Mouse (Mus musculus) hindlimb bud, embryonic 11.5 days (tissue): ENCODE measurements around the gene Prx.

ENCODE experiments used
- DNase-seq: peaks from one replicate; pipeline ENCODE4 v3.0.0-alpha.2; 2012; ENCODE audit warnings: low read depth, low spot score; ENCODE audit errors: extremely low spot score

Prx gene

DNA sequence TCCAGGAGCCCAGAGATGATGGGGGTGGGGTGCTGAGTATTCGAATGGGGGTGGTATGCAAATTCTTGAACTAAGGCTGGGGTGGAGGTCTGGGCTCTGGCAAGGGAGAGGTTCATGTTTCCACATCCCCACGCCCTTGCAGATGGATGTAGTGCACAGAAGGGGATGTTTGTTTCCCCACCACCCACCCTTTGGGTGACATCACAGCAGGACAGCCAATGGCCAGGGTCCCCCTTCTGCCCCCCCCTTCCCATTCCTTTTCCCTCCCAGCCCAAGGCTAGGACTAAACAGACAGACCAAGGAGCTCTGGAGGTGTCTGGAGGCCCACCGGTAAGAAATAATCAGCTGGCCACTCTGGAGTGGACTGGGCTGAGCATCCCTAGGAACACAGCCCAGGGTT is at the start of gene Prx:
TSS of gene Prx (plus strand) at position 289 of the 400 bp plus-strand sequence.
- no peak for DNase-seq

- no peak for DNase-seq
These were observed 47.8 kb upstream of the Prx start for GRCm38 (mm10) chr7:27451359-27451758.

GRCm38 (mm10) chr7:27452206-27452770 is 46.8 kb upstream of the Prx start:
- no peak for DNase-seq

GRCm38 (mm10) chr7:27454461-27455121 is 44.5 kb upstream of the Prx start:
- no peak for DNase-seq

DNA sequence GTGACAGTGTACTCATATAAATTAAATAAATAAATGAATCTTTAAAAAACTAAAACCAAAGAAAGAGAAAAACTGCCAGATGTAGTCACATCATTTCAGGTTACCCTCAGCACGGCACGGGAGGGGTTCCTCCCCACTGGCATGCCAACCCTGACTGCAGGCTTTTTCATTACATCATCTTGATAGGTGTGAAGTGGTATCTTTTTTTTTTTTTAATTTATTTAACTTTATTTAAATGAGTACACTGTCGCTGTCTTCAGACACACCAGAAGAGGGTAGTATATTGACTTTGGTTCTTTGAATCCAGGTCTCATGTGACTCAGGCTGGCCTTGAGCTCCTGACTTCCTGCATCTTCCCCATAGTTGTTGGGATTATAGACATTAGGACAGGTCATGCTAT is 43.9 kb upstream of the Prx start:
- DNase-seq = no peak

- no peak for DNase-seq
These were observed 40.5 kb upstream of the Prx start for GRCm38 (mm10) chr7:27458614-27459013.

GRCm38 (mm10) chr7:27459640-27460039 is 39.5 kb upstream of the Prx start:
- no peak for DNase-seq

GRCm38 (mm10) chr7:27460477-27460876 is 38.6 kb upstream of the Prx start:
- no peak for DNase-seq

- no peak for DNase-seq
These were observed 31.5 kb upstream of the Prx start for GRCm38 (mm10) chr7:27467648-27468047.

DNA sequence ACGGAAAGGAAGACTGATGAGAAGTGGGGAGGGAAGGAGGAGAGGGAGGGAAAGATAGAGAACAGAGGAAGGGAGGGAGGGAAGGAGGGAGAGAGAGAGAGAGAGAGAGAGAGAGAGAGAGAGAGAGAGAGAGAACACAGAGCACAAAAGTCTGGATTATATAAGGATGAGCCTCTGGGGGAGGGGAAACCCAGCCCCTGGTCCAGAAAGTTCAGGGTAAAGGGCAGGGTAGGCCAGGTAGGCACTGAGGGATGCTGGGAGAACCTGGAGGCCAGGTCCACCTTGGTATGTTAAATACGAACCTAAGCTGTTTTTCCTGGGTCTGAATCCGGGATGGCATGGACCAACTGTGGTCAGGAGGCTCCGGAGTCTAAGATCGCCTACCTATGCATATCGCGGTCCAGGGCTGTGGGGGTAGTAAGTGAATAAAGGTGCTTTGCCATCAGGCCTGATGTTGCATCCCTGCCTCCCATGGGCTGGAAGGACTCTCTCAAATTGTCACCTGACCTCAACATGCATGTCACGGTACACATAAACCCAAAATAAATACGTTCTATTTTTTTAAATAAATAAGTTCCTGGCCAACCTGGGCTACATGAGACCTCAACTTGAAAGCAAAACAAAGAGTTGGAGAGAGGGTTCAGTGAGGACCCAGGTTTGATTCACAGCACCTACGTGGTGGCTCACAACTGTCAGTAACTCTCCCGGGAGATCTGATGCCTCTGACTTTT is 27.6 kb upstream of the Prx start:
- DNase-seq = no peak

DNA sequence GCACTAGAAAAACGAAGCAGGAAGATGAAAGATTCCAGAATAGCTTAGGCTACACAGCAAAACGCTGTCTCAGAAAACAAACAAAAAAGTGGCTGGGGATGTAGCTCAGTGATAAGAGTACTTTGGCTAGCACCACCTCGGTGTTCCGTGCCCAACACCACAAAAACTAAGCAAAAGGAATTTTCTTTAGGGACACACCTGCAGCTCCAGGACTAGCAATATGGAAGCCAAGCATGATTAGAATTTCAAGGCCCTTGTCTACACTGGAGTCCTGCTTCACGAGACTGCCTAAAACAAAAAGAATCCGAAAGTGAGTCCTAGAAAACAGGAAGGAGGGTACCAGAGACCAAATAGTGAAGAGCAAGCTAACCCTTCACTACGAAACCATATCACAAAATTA is 26.5 kb upstream of the Prx start:
- DNase-seq = no peak

DNA sequence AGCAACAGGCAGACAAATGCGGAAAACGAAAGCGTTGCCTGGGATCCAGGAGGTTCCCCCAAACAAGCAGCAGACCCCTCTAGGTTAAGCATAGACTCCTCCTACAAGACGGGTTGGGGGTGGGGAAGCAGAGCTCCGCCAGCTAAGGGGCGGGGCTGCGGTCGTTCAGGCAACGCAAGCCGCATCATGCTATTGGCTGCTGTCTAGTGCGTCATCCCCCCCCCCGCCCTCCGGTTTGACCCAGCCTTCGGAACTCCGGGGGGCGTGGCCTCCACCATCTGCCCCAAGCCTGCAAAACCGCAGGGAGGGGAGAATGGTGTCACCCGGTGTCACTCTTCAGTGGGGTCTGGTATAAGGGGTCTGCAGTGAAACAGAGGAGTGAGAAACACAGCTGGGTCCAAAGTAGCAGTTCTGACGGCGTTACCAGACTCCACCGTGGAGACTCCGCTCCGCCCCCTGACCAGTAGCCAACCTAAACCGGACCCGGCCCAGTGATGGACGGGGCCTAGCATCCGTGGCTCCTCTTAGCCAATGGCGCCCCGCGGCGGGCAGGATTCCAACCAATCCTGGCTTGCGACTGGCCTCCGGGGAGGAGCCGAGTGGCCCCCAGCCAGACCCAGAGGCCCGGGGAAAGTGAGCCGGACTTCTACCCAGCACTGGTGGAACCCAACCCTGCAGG is 25.8 kb upstream of the Prx start, which contains the start of gene Sertad3:
TSS of gene Sertad3 (plus strand) at position 613 of the 679 bp plus-strand sequence.
- DNase-seq = peak; percentile 93

- DNase-seq = no peak
These were observed 25.2 kb upstream of the Prx start for GRCm38 (mm10) chr7:27473835-27474489.

DNA sequence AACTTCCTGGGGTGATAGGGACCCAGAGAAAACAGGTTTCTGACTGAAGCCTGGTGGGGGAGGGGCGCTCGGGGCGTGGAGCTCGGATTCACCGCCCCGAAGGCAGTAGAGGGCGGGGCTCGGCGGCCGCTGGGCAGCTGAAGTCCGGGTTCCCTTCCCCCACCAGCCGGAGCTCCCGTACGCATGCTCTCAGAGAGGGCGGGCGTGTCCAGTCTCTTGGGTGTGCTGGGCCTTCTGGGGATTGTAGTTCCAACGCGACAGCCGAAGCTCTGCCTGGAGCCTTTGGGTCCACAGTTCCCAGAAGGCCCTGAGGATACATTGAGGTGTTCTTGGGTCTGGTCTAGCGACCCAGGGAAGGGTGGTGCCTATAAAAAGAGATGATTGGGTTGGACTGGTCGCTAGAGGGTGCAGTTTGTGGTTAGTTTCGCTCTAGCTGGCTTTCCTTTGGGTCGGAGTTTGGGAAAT is 24.6 kb upstream of the Prx start:
- peak; percentile 88 for DNase-seq

- DNase-seq = no peak
These were observed 23.5 kb upstream of the Prx start for GRCm38 (mm10) chr7:27475596-27475995.

DNA sequence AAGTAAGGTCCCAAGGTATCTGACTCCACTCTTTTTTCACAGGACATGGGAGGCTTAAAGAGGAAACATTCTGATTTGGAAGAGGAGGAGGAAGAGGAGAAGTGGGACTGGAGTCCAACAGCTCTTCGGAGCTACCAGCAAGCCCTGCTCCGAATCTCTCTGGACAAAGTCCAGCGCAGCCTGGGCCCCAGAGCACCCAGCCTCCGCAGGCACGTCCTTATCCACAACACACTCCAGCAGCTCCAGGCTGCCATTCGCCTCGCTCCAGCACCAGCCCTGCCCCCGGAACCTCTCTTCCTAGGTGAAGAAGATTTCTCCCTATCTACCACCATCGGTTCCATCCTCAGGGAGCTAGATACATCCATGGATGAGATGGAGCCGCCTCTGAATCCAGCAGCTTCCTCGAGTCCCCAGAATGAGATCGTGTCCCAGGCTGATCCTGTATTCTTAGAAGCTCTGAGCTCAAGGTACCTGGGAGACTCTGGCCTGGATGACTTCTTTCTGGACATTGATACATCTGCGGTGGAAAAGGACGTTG is 23.0 kb upstream of the Prx start:
- no peak for DNase-seq

DNA sequence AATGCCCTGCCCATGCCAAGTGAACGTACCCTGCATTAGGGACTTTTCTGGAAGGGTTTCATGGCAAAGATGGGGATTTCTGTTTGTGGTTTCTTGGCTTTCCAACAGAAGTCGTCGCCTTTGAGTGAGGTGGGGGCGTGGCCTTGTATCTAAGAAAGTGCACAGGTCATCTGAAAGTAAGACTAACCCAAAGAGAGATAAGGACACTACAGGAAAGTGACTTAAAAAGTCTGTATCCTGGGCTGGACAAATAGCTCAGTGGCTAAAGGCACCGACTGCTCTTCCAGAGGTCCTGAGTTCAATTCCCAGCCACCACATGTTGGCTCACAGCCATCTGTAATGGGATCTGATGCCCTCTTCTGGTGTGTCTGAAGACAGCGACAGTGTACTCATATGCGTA is 20.6 kb upstream of the Prx start:
- DNase-seq = no peak

- no peak for DNase-seq
These were observed 19.4 kb upstream of the Prx start for GRCm38 (mm10) chr7:27479750-27480149.

DNA sequence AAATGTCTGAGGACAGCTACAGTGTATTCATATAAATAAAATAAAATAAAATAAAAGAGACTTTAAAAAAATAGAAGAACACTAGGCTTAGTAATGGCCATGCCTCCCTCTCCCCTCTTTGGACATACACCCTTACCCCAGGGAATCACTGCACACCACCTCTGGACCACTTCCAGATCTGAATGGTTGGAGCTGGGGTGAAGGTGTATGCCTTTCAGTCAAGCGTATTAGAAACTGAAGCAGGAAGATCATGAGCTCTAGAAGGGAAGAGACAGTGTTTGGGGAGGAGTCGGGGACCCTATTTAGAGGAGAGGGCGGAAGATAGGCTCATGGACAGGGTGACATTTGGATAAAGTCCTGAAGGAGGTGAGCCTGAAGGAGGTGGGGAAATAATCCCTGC is 18.6 kb upstream of the Prx start:
- no peak for DNase-seq

GRCm38 (mm10) chr7:27480927-27481626 is 18.0 kb upstream of the Prx start:
- no peak for DNase-seq
